Mouse (Mus musculus) kidney, adult 2 months (tissue): ENCODE data around the gene Neu2.

ENCODE experiments used
- CTCF ChIP-seq: fragments of 200-500 bp; conservative IDR thresholded peaks from 2 replicates; pipeline ENCODE4 v1.5.1; 2011; ENCODE audit warnings: low read depth, mild to moderate bottlenecking, control low read depth, low read length, moderate library complexity, mixed read lengths; ENCODE audit not compliant: insufficient read depth, insufficient read length
- POLR2A ChIP-seq: fragments of 200-500 bp; IDR thresholded peaks from one replicate; pipeline ENCODE4 v1.6.1; 2011; ENCODE audit warnings: low read depth, low read length, control low read depth

DNA sequence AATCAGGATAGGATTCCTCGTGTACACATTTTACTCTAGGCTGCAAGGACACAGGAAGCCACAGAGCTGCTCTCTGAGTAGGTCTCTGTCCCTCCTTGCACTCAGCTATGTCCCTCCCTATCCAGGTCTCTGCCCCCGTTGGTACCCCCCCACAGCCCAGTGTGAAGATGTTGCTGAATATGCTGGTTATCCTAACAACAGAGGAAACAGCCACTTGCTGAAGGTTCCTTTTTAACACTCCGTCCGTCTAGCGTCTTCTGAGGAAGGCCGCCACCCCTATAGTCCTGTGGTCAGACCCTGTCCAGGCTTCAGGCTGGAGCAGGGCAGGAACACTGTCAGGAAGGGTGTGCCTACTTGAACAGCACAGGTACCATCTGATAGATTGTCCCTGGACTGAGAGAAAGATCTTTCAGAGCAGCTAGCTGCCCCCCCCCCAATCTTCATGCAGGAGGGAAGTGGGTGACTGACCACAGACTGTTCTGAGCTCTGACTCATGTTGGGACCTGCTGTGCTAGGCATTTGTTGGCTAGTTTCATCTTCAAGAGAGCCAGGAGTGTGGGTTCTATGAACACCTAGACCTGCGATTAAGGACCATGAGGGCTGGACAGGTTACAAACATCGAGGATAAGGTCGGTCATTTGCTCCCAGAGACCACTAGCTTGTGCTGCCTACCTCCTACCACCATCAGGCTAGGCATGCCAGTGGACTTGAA is 111.6 kb downstream of the Neu2 start:
- TF ChIP-seq POLR2A = no peak
- no peak for TF ChIP-seq CTCF
